Comparison of ENCODE assay signal across 22 mouse cellular contexts in the genomic region with DNA sequence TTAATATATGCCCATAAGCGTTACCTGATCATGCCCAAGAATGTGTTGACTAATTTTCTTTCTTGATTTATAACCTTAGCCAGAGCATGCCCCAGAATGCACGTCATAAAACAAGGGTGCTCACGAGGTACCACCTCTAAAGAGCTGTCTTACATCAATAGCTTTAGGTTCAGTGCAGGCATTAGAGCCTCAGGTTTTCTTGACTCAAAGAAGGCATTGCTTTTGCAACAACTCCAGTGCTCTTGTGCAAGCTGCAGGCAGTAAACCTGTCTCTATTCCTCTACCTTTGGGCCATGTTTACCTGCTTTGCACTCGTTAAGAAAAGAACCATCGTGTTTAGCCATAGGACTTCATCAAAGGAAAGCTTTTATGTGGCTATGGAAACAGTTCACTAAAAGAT. TPM values are rescaled to one million over a fixed set of nuclear protein-coding genes. Genes with fewer than 3 reads are reported as not detected.
"Had no signal": no experiment of that assay in that cellular context is flagged by ENCODE, and none has a peak within 500 bp of the region (broad histone marks: within the 10 kb centered on the region; RNA-seq: fewer than 3 reads in every experiment).

No protein-coding gene starts in this region.

- DNase-seq: cerebellum, adult 2 months; cerebellum, adult 8-10 months; cerebellum, adult 9-10 months; cerebellum, adult 9-11 months; cerebellum, postnatal 10 days; cerebellum, postnatal 14 days; cerebellum, postnatal 25 days; cerebellum, postnatal 36 days; embryo, embryonic 11 days; forebrain, postnatal 0 days; gastrocnemius, adult 2 months; gastrocnemius, postnatal 10 days; gastrocnemius, postnatal 14 days; gastrocnemius, postnatal 25 days; gastrocnemius, postnatal 36 days; heart, adult 11 months; heart, adult 18-20 months; heart, adult 2 months had no signal

RNA-seq across cellular contexts. Expression of gene Tmc1, which starts 43.6 kb away (rescaled TPM):
- polyA plus RNA-seq: erythroblast, embryonic 14.5 days; forebrain, embryonic 13.5 days; forebrain, embryonic 14.5 days; forebrain, embryonic 16.5 days; heart, adult 2 months had no signal
